Mouse (Mus musculus) cerebellum, adult 9-10 months (tissue): ENCODE results near the gene Cmtm5.
A peak's percentile ranks its signal among the peaks of the same experiment; 100 is the strongest.

ENCODE experiments used
- DNase-seq: peaks from one replicate; pipeline ENCODE4 v3.0.0; 2022

Cmtm5 gene

DNA sequence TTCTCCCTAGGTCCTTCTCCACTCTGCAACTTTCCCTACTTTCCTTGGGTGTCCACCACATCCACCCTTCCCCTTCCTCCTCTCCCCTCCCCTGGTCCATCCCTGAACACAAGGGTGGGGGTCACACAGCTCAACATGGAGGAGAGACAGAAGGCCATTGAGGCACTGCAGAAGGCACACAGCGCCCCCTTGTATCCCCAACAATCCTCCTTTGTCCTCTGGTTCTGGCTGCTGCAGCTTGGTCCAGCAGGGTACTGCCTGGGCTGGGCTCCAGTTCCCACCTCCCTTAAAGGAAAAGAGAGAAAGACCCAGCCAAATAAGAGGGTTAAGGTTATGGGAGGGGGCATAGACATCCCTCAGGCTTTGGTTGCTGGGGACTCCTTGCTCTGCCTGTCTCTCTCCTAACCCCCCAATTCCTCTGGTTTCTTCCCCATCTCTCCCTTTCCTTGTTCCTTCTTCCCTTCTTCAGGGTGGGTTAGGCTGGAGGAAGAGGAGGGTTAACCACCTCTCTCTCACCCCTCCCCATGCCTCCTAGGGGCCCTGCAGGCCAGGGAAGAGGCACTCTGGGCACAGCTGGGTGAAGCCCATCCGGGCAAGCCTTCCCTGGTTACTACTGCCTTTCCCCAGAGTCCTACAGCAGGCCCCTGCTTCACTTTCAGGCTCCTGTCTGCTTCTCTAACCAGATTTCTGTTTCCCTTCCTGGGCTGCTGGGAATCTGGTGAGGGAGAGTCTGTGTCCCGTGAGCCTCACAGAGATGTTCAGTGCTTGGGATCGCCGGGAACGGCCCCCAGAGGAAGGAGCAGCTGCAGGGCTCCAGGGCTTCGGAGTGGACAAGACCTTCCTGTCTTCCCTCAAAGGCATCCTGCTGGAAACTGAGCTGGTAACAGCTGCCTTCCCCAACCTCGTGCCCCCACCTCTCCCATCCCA is at the start of gene Cmtm5:
Cmtm5 (plus strand) TSS at position 358 of the 927 bp plus-strand sequence.
- peak; percentile 50 for DNase-seq

DNA sequence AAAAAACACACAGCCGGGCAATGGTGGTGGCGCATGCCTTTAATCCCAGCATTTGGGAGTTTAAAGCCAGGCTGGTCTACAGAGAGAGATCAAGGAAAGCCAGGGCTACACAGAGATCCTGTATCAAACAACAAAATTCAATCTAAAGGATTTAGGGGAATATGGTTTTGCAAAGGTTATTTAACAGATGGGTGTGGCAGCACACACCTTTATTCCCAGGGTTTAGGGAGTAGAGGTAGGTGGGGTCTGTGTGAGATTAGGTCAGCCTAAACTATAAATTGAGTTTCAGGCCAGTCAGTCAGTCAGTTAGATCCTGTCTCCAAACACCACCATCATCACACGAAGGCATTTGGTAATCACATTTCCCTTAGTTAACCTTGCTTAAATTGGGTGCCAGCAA is 43.9 kb upstream of the Cmtm5 start, which contains the start of gene Pabpn1:
Pabpn1 (plus strand) TSS at position 301 of the 400 bp plus-strand sequence.
- no peak for DNase-seq

- peak; percentile 100 for DNase-seq
Measured at GRCm38 (mm10) chr14:54893651-54894181, 42.3 kb upstream of the Cmtm5 start.

DNA sequence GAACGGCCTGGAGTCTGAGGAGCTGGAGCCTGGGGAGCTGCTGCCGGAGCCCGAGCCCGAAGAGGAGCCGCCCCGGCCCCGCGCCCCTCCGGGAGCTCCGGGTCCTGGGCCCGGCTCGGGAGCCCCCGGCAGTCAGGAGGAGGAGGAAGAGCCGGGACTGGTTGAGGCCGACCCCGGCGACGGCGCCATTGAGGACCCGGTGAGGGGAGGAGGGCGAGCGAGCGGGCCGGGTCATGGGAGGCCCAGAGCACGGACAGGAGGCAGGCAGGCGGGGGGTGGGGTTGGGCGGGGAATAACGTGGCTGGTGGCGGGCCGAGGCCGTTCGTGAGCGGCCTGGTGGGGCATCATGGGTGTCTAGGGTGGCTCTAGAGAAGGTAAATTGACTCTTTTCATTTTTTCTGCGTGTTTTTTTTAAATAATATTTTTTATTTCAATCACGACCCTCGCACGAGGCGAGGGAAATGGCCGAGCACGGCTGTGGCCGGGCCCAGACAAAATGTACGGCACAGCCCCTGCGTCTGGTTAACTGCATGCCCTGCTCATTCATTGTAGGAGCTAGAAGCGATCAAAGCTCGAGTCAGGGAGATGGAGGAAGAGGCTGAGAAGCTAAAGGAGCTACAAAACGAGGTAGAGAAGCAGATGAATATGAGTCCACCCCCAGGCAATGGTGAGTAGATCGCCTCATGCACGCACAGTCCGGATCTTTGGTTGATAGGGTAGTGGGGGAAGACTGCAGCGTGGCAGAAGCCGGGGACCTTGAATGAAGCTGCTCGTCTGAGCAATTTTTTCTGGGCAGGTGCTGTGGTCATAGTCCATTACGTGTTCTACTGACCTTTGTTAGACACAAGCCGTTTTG is 41.5 kb upstream of the Cmtm5 start:
- DNase-seq, result peak; percentile 69

DNA sequence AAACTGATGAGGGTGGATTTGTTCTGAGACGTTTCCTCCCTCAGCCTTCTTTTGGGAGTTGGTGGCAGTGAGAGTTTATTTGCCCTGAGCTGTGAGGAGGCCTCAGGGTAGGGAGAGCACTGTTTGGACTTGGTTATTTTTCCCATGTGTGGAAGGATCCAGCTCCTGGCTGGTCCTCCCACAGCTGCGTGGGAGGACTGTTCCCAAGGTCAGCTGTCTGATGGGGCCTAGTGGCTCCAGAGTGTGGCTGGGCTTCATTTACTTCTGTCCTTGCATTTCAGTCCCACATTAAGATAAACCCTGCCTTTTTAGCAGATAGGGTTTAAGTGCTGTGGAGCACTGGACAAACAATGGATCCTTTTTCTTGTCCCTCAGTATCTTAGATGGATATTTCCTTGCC is 38.6 kb upstream of the Cmtm5 start:
- no peak for DNase-seq

- DNase-seq, result peak; percentile 88
Measured at GRCm38 (mm10) chr14:54900383-54900782, 35.7 kb upstream of the Cmtm5 start.

GRCm38 (mm10) chr14:54903641-54904040 is 32.4 kb upstream of the Cmtm5 start:
- no peak for DNase-seq

GRCm38 (mm10) chr14:54908682-54909081 is 27.4 kb upstream of the Cmtm5 start:
- DNase-seq, result no peak

DNA sequence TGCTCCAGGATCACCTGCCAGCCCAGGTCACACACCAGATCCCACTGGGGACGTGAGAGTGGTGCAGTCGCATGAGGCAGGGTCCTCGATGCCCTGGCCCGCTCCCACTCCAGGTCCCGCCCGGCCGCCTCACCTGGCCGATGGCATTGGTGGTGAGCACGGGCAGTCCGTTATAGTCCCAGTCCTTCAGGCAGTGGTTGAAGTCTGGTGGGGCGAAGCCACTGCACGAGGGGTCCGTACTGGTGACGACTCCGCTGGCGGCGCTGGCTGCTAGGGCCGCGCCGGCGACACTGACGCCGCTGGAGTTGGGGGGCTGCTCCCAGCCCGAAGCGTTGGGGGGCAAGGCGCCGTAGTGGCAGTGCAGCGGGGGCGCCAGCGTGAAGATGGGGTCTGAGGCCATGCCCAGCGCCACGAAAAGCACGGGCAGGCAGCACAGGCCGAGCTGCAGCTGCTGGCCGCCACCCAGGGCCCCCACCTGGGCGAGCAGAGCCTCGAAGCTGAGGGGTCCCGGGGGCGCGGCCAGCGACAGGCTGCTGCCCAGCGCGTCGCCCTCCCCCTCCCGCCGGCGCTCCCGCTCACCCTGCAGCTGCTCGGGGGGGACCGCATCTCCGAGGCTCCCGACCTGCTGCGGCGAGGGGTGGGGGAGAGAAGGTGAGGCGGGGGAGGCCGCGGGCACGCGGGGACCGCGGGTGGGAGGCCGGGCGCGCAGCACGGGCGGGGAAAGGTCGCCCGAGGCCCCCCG is 23.8 kb upstream of the Cmtm5 start:
- peak; percentile 38 for DNase-seq

GRCm38 (mm10) chr14:54912886-54913285 is 23.2 kb upstream of the Cmtm5 start, which contains the start of gene Slc22a17:
Gene Slc22a17, minus strand, starts transcription at chr14:54913132.
- peak; percentile 83 for DNase-seq

GRCm38 (mm10) chr14:54913343-54913742 is 22.7 kb upstream of the Cmtm5 start:
- peak; percentile 57 for DNase-seq

DNA sequence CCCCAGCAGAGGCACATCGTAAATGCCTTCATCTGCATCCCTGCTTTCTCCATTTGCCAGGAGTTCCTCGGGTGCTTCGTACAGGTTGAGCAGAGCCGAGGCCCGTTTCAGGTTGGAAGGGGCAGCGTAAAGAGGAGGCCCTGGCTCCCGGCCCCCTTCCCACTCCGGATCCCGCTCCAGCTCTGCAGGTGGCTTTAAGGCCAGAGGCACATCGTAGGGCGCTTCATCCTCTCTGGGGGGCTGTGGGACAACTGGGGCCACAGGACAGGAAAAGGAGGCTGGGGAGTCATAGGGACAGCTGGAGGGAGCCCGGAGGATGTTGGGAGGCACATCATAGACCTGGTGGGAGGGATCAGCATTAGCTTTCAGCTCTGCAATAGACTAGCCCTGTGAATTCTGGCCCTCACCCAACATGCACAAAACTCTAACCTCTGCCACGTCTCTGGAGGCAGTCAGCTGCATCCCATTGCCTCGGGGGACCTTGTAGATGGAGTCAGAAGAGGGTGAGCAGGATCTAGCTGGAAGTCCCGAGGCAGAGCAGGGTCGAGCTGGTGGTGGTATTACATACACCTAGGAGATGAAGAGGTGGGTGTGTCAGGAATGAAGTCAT is 15.9 kb upstream of the Cmtm5 start:
- DNase-seq, result no peak

- no peak for DNase-seq
Measured at GRCm38 (mm10) chr14:54924641-54925348, 11.3 kb upstream of the Cmtm5 start.

DNA sequence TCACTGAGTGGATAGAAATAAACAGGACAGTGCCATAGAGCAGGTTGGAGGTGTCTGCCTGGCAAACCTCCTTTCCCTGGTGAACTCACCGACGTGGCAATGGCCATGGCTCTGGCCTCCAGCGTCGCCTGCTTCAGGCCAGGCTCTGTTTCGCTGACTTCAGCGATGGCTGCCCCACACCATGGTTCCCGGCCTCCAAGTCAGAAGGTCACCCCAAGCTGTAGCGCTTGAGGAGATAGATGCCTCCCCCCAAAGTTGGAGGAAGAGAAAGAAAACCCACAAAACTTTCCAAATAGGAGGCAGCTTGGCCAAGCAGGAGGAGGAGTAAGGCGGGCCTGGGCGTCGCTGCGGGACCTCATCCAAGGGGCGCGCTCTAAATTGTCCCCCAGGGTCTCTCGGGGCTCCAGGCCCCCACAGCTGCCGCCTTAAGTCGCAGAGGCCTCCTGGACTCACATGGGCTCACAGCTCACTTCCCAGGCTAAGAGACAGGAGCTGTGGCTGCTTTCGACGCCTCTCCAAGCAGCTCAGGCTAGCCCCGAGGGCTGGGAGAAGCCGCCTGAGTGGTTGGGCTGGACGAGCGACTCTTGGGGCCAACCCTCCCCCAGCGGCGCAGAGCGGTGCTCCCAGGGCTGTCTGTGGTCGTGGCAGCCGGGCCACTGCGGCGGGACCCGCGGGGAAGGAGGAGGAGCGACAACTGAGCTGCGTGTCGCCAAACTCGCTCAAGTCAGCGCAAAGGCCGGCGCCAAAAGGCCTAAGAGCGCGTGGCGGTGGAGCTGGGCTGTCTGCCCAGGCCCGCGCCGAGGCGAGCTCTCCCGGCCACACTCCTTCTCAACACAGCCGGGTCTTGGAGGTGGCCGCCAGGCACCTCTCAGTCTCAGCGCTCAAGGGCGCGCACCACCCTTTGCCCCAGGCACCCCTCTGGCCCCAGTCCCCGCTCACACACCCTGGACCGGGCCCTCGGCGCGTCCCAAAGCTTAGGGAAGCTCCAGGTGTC is 10.4 kb upstream of the Cmtm5 start, which contains the start of gene Efs:
Efs (minus strand) TSS at position 778 of the 994 bp plus-strand sequence.
- DNase-seq, result peak; percentile 50

DNA sequence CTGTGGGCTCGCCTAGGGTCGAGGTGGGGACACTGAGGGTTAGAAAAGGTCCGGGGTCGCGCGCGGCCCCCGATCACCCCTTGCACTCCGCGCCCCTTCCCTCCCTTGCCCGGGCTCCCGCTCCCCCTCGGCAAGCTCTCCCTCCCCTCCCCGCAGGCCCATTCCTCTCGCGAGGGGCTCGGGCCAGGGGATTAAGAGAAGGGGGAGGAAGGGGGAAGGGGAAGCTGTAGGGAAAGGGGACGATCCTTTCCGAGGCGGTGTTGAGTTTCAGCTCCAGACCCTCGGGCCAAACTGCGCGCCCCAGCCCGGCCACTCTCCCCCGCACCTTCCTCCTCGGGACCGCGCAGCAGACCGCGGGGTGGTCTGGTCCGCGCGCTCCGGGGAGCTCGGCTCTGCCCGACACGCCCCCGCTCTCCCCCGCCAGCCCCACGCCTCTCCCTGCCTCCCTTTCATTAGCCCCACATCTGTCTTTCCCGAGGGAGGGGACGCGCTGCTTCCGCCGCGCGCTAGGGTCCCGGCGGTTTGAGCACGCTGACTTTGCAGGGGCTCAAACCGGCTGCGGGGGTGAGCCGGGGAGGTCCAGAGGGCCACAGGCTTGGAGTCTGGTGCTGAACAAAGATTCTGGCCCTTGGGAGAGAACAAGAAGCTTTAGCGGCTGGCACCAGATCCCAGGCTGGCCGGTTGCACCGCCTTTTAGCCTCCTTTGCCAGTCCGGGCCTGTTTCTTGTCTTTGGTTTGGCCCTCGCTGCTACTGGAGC is 9.5 kb upstream of the Cmtm5 start:
- no peak for DNase-seq

DNA sequence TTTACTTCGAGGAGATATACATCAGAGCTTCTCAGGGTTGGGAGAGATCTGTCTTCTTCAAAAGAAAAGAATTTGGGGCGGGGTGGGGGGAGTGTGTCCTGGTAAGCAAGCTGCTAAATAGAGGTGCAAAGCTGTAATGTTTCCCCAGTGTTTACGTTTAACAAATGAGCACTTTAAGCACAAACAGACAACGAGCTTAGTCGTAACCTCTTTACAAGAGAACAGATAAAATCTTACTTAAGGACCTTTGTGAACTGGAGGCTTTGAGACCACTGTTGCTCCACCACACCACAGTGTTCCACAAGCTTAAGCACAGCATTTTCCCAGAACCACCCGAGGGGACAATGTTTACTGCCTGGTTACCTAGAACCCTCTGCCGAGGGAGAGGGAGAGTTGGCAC is 8.8 kb upstream of the Cmtm5 start:
- DNase-seq, result no peak

DNA sequence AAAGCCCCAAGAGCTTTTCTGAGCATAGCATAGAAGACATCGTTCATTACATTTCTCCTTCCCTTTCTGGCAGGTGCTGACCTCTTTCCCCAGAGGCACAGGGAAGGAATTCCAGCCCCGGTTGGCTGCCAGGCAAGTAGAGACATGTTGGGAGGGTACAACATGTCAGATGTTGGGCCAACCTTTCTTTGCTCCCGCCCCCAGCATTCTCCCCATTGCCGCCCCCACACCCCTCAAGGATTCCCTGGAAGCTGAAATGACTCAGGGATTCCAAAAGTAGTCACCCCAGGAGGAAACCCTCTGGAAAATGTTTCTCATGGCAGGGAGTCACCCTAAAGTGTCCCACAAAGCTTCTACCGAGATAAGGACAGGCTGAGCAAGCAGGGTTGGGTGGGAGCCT is 6.3 kb upstream of the Cmtm5 start:
- DNase-seq, result no peak

DNA sequence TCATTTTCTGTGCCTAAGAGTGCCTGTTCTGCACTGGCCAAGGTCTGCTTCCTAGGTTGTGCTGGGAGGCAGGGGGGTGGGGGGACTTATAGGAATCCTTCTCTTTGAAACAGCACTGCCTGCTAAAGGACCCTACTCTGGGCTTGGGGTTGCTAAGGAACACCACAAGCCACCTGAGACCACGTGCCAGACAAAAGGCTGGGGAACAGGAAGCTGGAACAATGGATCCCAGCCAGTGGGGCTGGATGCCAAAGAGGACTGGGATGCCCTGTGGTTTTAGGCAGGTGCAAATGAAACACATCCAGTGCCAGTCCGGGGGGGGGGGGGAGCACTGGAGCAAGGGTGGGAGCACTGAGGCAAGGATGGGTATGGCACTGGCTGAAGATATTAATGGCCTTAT is 5.6 kb upstream of the Cmtm5 start:
- no peak for DNase-seq

- DNase-seq, result no peak
Measured at GRCm38 (mm10) chr14:54932645-54933150, 3.4 kb upstream of the Cmtm5 start, which contains the start of gene Il25. Gene Il25, plus strand, starts transcription at chr14:54932695.
